Mouse (Mus musculus) erythroblast, embryonic 14.5 days (primary cell): ENCODE measurements around the gene Fgf11.

Source experiments
- GATA1 ChIP-seq: IDR thresholded peaks from 2 replicates; pipeline ENCODE4 v1.6.1; 2012; ENCODE audit warnings: low read length, inconsistent platforms, mixed read lengths
- TAL1 ChIP-seq: IDR thresholded peaks from 3 replicates; pipeline ENCODE4 v1.6.1; 2012; ENCODE audit warnings: low read length, inconsistent platforms, mixed read lengths

- no peak for TF ChIP-seq TAL1
- no peak for TF ChIP-seq GATA1
Measured at GRCm38 (mm10) chr11:69754233-69754632, 47.4 kb downstream of the Fgf11 start.
